Mouse (Mus musculus) right cerebral cortex, postnatal 4 days (tissue): ENCODE data around the gene Pus10.

Source experiments
- DNase-seq: peaks from one replicate; pipeline ENCODE4 v3.0.0-alpha.2; 2022

Pus10 gene

DNA sequence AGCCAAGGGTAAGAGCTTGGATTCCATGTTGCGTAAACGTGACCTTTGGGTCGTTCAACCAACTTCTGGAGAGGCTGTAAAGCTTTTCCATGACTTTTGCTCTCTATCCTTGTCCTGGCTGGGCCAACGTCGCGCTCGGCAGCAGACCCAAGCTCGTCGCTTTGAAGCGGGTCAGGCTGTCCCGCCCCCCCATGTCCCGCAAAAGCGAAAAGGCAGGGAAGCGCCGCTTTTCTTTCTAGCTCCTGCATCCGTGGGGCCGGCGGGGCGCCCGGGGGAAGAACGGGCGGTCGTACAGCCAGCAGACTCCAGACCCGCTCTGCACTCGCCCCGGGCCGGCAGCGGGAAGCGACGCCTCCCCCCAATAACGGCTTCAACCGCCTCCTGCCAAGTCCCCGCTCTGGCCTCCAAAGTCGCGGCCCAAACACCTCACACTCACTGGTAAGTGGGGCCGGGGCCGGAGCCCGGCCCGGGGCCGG, at the start of gene Pus10:
TSS of gene Pus10 (plus strand) at position 364 of the 476 bp plus-strand sequence.
- DNase-seq = no peak

- DNase-seq = no peak
Measured at GRCm38 (mm10) chr11:23618995-23619394, 46.5 kb upstream of the Pus10 start.

DNA sequence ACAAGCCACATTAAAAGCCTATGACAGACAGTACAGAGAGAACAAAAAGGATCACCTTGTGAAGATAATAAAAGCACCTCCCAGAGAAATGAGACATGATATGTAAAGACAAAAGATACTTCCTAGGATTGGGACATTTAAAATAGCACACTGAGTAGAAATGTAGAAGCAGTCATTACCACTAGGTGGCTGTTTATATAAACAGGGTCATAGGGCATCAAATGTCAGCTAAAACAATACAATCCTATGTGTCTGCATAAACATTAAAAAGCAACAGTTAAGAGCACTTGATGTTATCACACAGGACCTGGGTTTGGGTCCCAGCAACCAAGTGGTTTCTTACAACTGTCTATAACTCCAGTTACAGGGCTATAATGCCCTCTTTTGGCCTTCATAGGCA, 34.8 kb upstream of the Pus10 start:
- DNase-seq = no peak

GRCm38 (mm10) chr11:23632945-23633878, 32.3 kb upstream of the Pus10 start, which contains the start of gene 0610010F05Rik:
Gene 0610010F05Rik, minus strand, starts transcription at chr11:23633639.
- peak; percentile 86 for DNase-seq

GRCm38 (mm10) chr11:23633879-23634215, 31.6 kb upstream of the Pus10 start:
- no peak for DNase-seq

- no peak for DNase-seq
Measured at GRCm38 (mm10) chr11:23634573-23634972, 30.9 kb upstream of the Pus10 start.

DNA sequence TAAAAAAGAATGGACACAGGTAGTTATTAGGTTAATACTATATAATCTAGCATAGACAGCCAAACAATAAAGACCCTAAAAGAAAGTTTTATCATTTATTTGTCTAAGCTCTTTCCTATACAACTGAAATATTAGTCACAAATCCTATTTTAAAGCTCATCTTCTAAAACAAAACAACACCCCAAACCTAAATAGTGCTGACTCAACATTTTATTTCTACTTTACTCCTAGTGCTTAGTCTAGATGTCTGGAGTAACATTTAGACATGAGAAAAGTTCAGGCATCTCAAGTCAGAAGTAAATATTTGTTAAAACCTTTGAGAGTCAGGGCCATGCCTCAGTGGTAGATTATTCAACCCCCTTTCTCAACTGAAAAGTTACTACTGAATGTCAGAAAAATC, 18.0 kb upstream of the Pus10 start:
- no peak for DNase-seq

DNA sequence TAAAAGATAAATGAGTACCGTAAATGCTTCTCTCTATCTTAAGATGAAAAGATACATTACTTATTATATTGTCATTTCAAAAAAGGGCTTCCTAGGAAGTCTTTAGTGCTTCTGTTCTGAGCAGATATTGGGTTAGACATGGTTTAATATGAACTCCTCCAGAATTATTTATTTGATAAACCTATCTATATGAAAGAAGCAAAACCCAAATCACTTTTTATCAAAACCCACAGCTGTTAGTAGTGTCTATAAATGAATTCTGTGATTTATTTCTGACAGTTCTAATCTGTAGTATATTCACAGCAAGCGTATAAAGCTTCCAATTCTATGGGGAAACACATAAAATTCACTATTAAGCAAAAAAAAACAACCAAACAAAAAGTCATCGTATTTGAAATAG, 17.6 kb upstream of the Pus10 start:
- no peak for DNase-seq

DNA sequence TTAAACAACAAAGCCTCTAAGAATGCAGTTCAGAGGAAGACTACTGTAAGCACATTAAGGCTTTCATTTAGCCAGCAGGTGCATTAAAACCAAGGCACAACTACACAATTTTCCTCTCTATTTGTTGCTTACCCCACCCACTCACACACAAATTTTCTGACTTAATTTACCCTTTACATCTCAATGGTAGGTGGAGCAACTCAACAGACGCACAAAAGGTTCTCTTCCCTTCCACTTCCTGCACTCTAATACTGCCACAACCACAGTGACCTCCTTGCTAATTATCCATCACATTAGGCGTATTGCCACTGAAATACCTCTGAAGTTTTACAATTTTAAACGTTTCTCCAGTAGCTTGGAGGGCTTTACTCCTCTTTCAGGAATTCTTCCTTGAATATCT, 11.8 kb upstream of the Pus10 start:
- DNase-seq = no peak

DNA sequence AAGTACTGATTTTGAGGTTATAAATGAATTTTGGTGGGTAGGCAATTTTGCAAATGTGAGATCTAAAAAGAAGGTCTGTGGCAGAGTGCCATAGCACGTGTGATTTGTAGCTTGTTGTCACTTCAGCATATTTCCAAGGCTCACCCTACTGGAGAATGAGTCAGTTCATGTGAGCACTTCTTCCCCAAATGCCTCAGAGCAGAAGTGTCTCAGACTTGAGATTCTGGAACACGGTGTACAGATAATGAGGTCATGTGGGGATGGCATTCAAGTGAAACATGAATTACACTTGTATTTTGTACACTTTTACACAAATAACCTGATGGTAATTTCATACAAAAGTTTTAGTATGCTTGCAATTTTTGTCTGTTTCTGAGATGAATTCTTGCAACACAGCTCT, 7.7 kb upstream of the Pus10 start:
- no peak for DNase-seq

DNA sequence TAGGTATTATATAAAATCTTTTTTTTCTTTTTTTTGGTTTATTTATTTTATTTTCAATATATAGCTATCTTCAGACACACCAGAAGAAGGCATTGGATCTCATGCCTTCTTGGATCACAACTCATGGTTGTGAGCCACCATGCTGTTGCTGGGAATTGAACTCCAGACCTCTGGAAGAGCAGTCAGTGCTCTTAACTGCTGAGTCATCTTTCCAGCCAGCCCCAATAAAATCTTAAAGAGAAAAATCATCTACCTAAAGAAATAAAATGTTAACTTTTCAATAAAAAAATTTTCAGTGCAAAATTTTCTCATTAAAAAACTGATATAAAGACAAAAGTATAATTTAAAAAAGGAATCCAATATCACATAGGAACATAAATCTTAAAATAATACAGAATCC, 1.2 kb upstream of the Pus10 start:
- no peak for DNase-seq

DNA sequence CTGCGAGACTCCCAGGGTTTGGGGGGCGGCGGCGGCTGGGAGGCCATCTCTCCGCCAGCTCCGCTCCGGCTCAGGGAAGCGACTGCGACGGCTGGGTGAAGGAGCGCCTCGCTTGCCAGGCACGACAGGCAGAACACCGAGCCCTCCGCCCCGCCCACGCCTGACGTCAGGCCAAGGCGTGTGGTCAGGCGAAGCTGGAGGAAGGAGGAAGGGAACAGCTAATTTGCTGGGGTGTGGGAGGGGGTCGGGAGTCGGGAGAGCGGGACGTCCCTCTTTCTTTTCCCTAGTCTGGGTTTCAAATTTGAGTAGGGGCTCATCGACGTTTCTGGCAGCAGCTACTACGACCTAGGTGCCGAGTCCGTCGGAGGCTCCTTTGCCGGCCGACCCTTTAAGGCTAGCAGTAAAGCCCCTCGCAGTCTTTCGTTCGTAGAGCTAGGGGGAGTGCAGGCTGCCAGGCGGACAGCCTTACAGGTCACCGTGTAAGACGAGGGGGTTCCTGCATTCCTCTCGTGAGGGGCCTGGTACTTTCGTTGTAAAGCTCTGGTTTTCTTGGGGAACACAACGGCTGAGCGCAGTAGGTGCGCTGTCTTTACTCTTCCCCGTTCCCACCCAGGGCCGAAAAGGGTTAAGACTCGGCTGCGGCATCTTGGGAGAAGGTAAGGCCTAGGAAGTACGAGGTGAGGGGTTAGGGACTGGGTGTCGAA, 476 bp downstream of the Pus10 start, which contains the start of gene Pex13:
TSS of gene Pex13 (minus strand) at position 162 of the 704 bp plus-strand sequence.
- DNase-seq = peak; percentile 93

- DNase-seq = no peak
Measured at GRCm38 (mm10) chr11:23666526-23666925, 1.1 kb downstream of the Pus10 start.

GRCm38 (mm10) chr11:23667128-23667527, 1.7 kb downstream of the Pus10 start:
- DNase-seq = no peak

DNA sequence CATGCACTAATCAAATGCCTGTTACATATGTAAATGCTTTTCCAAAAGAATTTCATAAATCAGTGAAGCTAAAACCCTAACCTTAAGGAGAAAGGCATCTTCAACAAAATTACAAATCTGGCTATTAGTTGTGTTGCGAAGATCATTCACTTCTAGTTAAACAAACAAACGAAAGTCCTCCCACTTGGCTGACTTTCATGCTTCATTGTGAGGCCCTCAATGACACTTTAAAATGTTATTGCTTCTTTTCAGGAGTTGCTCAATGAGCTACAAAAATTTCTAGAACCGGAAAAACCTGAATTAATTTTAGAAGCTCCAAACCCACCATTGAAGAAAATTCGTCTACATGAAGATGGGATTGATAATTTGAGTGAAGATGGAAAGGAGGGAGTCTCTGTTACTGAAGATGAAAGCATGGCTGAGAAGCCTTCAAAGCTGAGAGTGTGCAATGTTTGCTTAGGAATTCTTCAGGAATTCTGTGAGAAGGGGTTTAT, 6.8 kb downstream of the Pus10 start:
- DNase-seq = no peak

DNA sequence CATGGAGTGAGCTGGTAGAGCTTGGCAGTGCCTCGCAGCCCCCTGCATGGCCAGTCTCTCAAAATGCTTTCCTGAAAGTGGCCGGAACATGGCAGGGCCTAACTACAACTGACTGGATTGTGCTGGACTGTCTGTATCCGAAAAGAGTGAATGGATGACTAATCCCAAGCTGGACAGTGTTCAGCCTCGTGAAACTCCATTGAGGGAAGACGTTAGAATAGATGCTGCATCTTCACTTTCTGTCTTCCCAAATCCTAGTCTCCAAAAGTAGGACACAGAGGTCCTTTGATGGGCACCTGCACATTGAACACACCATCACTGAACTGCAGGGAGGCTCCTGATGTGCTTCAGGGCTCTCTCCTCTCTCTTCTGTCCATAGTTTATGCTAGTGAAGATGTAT, 10.6 kb downstream of the Pus10 start:
- DNase-seq = no peak

DNA sequence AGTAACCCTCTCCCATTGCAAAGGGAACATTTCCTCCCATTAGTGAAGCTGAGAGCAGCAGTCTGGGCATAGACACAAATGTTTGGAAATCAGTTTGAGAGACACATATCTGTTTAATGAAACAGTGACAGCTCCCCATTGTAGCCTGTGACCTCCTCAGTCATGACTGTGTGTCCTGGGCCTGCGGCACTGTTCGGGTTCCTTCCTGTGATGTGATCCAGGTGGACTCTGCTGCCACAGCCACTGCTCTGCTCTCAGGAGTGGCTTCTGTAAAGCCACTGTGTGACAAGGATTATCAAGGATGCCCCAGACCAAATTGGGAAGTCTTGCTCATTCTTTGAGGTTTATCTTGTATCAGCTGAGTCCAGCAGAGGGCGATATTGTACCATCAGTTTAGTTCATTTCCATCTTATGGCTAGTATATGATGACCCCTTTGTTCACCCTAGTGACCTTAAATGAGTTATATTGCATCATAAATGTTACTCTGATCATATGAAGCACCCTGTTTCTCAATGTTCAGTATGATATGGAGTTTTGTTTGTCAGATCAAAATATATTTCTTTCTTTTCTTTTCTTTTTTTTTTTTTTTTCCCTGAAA, 13.7 kb downstream of the Pus10 start:
- peak; percentile 66 for DNase-seq

DNA sequence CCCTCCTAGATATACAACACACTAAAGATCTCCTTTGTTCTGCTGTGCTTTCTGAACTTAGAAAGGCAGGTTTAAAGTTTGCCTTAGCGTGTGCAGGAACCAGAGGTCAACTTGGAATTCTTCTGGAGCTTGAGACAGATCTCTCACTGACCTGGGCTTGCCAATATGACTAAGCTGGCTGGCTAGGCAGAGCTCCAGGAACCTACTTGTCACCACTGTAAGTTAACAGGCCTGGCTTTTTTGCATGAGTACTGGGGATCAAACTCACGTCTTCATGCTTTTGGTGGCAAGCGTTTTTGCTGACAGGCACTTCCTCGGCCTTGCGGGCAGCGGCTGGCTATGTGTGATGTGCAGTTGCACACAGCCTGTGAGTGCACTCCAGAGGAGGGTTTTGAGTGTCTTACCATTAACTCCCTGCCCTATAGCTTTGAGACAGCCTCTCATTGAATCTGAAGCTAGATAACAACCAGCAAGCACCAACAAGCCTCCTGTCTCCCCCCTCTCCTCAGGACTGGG, 15.0 kb downstream of the Pus10 start:
- DNase-seq = no peak

GRCm38 (mm10) chr11:23682561-23682960, 17.1 kb downstream of the Pus10 start:
- DNase-seq = no peak

DNA sequence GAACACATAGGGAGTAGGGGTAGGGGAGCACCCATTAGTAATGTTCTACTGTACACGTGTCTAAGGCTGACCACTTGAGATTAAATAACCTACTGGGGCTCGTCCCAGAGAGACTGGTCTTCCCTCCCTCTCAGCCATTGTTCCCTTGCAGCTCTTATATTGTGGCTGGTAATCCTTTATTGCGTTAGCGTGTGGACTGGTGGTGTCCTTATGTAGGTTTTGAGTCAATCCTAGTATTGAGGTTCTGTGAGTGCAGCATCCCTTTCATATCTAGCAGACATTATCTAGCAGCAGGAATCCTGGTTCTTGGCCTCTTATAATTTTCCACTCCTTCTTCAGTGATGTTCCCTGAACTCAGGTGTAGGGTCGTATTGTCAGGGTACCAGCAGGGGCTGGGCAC, 21.2 kb downstream of the Pus10 start:
- no peak for DNase-seq

DNA sequence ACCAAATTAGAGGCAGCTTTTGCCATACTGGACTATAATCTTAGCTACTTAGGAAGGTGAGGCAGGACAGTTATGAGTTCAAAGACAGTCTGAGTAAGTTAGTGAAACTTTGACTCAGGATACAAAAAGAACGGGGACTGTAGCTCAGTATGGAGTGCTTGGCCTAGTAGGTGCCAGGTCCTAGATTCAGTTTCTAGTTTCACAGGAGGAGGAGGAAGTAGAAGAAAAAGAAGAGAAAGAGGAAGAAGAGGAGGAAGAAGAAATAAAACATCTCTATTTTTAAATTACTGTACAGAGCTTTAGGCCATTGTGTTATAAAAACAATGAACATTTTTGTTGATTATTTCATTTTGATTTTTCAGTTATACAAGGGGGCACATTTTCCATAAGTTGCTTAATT, 22.6 kb downstream of the Pus10 start:
- no peak for DNase-seq

DNA sequence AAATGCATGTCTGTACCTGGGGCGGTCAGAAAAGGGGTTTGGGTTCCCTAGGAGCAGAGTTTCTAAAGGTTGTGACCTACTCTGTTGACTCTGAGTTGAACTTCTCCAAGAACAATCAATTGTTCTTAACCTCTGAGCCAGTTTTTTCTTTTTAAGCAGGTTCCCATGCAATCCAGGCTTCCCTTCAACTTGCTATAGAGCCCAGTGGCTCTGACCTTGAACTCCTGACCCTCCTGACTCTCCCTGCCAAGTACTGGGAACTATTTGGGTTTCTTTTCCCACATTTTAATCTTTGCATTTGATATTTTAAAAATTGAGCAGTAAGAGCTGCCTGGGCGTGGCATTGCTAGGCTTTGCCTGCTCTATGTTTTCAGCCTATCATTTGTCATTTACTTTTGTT, 27.8 kb downstream of the Pus10 start:
- no peak for DNase-seq

DNA sequence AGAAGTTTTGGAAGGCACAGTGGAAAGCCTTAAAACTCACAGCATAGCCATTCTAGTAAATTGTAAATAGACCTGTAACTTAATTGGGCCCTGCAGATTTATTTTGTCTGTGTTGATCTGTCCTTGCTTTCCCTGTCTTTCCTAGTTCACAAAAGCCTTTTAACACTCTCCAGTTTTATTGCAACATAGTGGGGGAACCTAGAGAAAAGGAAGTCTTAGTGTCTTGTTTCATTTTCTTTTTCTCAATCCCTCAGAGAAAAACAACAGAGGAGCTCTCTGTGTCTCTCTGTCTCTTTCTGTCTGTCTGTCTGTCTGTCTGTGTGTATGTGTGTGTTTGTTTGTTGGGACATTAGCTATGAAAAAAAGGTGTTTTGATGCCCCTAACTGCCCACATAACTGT, 30.4 kb downstream of the Pus10 start:
- no peak for DNase-seq
